Mouse (Mus musculus) bone marrow macrophage, adult 2 months (primary cell): Measurements from ENCODE around the gene Tcf20.

Experiments
- CTCF ChIP-seq: IDR thresholded peaks from 2 replicates; pipeline ENCODE4 v1.5.1; 2012; ENCODE audit warnings: low read depth, mild to moderate bottlenecking, low read length, moderate library complexity
- POLR2A ChIP-seq: IDR thresholded peaks from 2 replicates; pipeline ENCODE4 v1.6.1; 2012; ENCODE audit warnings: mild to moderate bottlenecking, low read depth, low read length, borderline replicate concordance

DNA sequence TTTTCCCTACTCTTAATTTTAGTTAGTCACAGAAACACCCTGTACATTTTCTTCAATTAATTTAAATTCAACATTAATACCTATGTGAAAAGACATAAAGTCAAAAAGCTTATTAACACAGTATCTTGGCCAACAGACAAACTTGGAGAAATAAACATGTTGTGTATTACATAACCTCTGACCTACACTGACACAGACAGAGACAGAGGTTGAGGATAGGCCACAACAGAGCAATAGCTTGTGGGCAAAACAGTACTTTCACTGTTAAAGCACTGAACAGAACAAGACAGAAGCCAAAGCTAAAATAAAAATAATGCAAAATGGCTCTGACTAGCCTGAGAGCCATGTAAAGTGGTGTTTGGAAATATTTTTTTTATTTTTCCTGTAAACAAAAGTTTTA, 97.2 kb downstream of the Tcf20 start:
- TF ChIP-seq CTCF (no peak), POLR2A (no peak)
